Mouse (Mus musculus) cerebellum, adult 2 months (tissue): ENCODE results near the gene Shc4.

Experiments used
- CTCF ChIP-seq: fragments of 200-500 bp; IDR thresholded peaks from 2 replicates; pipeline ENCODE4 v1.5.1; 2011; ENCODE audit warnings: low read depth, mild to moderate bottlenecking, control low read depth, low read length, moderate library complexity, borderline replicate concordance; ENCODE audit not compliant: insufficient read depth
- POLR2A ChIP-seq: fragments of 200-500 bp; IDR thresholded peaks from 2 replicates; pipeline ENCODE4 v1.6.1; 2011; ENCODE audit warnings: low read length, control low read depth, borderline replicate concordance; ENCODE audit not compliant: insufficient read depth

DNA sequence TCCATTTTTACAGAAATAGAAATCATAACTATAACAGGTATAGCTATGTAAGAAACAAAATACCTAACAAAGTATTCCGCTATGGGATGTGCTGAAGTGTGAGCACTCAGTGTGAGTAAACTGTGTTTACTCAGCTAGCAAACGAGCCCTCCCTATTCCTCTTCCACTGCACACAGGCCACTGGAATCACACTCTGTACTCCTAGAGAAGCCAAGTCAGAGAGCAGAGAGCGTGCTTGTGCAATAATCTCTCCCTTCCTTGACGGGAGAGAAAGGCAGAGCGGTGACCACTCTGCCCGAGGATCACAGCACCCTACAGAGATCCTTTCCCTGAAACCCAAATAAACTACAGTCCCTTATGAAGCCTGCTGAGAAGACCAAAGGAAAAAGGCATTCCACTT lies 125.7 kb downstream of the Shc4 start:
- TF ChIP-seq CTCF (no peak), POLR2A (no peak)
